Mouse (Mus musculus) adrenal gland, postnatal 10 days (tissue): ENCODE measurements at regions not wholly inside any gene's neighbourhood (a gene's known extent, or its start where the extent isn't known, plus 50 kb on each side); places are given as distances from the start of the nearest gene placed in this dataset.
A peak's percentile ranks its signal among the peaks of the same experiment; 100 is the strongest.

Source experiments
- DNase-seq: peaks from one replicate; pipeline ENCODE4 v3.0.0; 2021; ENCODE audit warnings: mixed read lengths

DNA sequence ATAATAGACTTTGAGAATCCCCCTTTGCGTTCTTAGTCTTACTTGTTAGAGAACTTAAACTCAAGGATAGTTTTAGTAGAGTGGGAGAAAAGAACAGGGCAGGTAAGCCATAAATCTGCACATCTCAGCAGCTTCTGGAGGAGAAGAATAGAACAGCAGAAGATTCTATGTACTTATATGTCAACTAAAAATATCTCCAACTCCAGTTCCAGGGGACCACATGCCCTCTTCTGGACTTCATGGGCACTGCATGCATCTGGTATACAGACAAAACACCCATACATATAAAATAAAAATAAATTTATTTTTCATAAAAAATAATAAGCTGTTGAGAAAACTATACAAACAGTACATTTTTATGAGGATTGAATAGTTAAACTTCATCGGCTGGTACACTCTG is 196.4 kb downstream of the Mettl4 start:
- peak; percentile 2 for DNase-seq

DNA sequence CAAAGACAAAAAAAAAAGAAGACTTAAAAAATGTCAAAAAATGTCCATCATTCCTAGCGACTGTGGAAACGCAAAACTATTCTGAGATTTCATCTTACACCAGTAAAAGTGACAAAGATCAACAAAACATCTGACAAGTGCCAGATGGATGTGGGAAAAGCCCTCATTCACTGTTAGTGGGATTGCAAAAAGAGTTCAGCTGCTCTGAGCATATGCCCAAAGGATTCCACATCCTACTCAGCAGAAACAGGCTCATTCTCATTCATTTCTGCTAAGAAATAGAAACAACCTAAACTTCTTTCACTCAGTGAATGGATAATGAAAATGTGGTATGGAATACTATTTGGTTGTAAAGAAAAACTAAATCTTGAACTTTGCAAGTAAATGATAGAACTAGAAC is 221.1 kb downstream of the Mettl4 start:
- no peak for DNase-seq
